Mouse (Mus musculus): ENCODE data around the gene C87977.

DNA sequence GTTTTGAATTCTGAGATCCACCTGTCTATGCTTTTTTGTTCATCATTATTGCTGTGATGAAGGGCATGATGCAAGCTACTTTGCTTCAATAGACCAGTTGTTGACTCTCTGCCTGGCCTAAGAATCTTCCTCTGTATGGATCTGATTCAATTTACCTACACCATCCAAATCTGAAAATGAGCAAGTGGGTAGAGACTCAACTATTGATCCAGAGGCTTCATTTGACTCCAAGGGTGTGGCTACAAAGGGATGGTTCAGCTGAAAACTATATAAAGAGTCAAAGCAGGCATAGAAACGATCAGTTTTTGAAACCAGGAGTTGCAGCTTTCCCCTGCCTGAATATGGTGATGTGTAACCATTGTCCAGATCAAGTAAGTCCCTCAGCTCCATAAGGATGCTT, 22.7 kb downstream of the C87977 start, which contains the start of gene Oog2:
- TF ChIP-seq POLR2A (IDR thresholded peaks at IDR 0.05; ENCODE audit: borderline replicate concordance, insufficient read depth, low read length) (no peak), CTCF (IDR thresholded peaks at IDR 0.05; ENCODE audit: borderline replicate concordance, insufficient read depth, low read depth, low read length) (no peak)
